Mouse (Mus musculus) heart, adult 9 months (tissue): ENCODE results near the gene Sh3rf3.

Experiments used
- DNase-seq, 2 experiments: peaks; one replicate each; pipeline ENCODE4 v3.0.0; 2022; ENCODE audit warnings: low spot score in 2 of 2

Sh3rf3 gene

DNA sequence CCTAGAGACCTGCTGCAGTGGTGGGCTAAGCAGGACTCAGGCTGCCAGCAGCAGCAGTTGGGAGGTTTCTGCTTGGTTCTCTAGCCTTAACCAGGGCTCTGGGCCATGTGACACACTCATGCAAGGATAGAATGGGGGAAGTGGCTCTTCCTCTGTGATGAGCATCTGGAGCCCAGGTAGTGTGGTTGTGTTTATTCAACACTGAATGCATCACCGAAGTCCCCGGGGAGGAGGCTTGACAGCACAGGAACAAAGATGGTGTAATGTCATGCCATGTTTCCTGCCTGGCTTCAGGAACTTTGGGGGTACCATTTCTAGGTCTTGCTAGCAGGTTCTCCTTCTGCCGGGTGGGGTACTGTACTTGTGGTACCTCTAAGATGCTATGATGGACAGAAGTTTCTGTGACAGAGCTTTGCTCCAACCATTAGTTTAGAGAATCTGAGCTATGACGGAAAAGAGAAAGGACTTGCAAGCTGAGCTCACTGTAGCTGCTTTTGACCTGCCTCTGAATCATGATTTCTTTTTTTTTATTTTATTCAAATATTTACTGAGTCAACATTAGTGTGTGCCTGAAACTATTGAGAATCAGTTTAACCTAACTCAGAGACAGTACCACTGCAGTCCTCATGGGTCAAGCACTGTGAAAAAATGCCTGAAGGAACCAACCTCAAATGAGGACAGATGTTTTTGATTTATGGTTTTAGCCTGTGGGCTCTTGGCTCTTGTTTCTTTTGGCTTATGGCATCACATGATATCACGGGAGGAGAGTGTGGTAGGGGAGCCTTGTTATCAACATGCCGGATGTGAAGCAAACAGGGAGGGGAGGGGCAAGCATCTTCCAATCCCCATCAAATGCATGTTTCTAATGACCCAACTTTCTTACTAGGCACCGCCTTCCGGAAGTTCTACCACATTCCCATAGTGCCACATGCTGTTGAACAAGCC, 102.4 kb downstream of the Sh3rf3 start:
- no peak for DNase-seq

DNA sequence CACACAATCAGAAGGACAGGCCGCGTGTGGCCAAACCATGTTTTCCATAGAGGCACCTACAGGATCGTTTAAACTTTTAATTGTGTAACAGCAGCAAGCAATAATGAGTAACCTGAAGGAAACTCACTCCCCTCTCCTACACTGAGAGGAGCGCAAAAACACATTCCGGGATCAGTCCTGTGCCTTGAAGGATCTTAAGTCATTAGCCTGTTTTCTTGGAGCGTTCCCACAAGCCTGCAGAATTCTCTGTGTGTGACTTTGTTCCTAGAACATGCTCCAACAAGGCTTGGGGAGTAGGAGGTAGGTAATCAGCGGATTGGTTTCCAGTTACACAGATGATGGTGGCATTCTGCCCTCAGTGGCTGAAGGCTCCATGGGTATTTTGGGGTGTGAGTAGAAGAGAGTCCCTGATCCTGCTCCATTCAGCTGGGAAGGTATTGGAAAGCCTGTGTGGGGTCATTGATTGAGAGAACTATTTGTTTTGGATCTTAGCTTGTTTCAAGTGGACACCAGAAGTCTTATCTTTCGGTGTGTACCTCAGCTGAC, 108.6 kb downstream of the Sh3rf3 start:
- no peak for DNase-seq

DNA sequence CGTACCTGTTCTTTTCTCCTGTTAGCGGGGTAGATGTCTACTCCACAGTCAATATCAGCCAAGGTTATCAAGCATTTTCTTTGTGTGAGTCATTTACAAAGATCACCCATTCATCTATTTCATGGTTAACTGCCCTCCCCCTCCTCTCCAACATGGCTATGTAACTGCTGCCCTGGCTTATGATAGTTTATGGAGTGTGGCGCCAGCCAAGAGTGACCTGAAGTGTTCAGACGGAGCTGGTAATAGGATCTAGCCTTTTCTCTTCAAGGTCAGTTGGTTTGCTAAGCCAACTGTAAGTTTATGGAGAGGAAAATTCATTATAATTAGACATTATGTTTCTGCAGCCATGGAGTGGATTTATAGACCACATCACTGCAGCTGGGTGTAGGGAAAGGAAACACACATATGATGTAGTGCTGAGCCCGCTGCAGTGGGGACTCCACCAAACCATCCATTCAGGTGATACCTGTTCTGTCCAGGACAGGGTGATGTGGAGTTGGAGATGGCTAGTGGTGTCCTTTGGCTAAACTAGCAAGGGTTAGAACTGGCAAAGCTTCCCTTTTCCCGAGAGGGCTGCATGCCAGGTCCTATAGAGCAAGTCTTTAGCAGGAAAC, 109.2 kb downstream of the Sh3rf3 start:
- no peak for DNase-seq

DNA sequence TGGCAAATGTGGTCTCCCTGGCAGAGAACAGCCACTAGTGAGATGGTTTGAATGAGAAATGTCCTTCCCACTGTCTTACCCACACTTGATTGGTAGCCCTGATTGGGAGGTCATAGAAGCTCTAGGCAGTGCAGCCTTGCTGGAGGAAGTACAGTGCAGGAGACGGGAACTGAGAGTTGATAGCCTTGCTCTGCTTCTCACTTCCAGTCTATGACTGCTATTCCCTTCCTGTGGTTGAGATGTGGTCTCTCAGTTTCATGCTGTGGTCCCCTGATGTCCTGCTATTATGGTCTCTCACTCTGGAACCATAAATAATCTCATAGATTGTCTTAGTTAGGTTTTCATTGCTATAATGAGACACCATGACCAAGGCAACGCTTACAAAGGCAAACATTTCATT, 109.8 kb downstream of the Sh3rf3 start:
- no peak for DNase-seq

DNA sequence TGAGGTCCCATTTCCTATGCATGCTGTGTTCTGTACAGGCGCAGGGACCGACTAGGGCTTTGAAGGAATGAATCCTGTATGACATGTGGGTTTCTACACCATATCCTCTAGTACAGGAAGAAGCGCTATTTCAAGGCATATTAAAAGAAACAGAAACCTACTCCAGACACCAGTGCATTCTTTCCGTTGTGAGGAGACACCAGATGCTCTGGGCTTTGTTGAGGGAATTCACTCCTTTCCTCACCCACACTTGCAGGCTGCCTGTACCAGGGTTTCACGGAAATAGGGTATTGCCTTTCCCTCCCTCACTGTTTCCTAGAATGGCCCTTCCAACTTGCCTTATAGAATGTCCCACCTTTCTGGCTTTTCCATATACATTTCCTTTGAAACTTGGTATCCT, 113.4 kb downstream of the Sh3rf3 start:
- DNase-seq = no peak

DNA sequence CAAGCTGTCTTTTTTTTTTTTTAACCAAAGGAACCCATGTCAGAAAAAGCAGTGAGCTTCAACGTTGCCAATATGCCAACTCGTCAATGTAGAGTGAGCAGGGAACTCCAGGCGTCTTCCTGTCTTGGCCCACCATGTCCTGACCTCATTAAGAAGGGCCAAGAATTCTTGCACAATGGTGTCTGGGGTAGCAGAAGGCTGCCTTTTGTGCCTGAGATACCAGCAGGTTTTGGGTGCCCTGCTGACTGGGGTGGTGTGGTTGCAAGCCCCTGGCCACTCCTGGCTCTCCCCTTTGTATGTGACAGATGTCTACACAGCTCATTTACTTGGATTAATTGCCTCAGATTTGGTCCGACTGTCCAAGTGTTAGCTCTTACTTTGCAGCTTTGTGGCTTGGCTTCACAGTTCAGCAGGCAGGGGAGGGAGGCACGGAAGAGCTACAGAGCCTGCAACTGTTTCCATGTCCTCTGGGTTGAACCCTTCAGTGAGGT, 115.8 kb downstream of the Sh3rf3 start:
- DNase-seq = no peak

DNA sequence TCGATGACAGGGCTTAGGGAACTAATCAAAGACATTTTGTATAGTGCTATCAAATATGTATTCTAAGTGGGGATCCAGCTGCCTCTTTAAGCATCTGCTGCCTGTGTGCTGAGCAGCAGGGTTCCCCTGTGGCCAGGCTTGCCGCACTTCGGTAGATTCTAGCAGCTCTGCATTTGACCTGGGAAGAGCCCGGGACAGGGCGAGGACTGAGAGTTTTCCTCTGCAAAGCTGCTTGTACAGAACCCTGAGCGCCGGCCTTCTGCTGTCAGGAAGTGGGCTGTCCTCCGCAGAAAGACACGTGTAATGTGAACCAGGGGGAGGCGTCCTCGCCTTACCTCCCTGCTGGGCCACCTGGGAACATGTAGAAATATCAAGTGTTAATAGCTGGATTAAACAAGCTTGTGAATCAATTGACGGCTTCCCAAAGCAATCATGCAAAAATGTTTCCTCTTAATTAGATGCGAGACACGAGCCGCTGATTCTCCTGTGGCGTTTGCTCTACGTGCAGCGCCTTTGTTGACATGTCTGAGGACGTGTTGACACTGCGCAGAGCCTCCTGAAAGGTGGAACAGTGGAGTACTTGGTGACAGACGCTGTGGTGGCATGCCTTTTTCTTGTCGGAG, 119.1 kb downstream of the Sh3rf3 start:
- DNase-seq = peak; percentile 16 to 17

DNA sequence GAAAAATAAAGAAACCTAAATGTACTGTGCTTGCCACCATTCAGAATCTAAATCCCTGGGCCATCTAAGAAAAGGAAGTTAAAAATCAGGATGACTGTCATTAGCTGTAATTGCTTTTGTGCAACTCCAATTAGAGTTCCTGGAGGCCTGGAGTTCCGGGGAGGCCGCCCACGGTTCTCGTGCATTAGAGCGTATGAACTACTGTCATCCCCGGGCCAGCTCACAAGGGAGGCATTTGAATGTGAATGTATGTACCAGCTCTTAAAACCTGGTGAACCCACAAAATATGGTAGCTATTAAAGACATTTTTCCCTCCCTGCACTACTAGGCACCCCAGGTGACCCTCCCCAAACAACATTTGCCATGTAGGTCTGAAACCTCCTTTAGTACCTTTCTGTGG, 122.4 kb downstream of the Sh3rf3 start:
- DNase-seq = no peak

DNA sequence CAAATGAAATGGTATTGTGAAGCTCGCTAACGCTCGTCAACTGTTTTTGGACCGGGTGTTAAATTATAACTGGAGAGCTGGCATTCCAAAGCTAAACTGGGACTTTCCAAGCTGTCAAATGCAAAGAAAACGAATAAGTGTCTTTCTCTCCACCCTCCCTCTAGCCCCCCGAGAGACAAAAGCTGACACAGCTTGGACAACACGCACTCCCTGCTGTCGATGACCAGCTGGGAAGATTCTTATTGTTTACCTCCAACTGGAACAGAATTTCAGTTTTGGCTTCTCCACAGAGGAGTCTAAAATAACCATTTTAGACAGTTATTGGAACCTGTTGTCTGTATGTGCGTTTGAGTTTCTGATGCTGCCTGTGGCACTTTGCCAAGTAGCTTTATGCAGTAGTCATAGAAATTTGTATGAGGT, 123.3 kb downstream of the Sh3rf3 start:
- DNase-seq = no peak

DNA sequence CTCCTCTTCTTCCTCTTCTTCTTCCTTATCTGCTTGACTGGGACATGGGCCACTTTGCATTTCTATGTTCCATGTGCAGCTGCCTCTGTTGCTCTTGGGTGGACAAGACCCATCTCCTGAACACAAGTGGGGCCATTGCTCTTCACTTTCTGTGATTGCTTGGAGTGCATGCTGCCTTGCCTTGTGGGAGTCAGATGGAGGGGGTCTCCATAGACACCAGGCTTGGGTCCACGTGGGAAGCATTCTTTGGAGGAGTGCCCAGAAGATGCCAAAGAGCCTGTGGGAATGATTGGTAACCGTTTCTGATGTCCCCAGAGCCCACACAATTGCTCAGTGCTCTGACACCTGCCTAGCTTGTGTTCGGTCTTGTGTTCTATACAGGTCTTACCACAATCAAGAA, 124.4 kb downstream of the Sh3rf3 start:
- DNase-seq = no peak

DNA sequence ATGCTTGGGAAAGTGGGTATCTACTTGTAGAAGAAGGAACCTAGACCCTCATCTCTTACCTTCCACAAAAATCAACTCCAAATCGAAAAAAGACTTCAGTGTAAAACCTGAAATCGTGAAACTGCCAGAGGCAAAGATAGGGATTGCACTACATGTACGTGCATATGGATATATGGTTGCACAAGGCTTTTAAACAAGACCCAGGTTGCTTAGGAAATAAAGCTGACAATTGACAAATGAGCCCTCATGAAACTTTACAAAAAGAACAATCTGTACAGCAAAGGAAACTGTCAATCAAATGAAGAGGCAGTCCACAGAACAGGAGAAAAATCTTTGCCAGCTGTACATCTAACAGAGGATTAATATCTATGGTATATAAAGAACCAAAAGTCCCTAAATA, 129.7 kb downstream of the Sh3rf3 start:
- DNase-seq = no peak

DNA sequence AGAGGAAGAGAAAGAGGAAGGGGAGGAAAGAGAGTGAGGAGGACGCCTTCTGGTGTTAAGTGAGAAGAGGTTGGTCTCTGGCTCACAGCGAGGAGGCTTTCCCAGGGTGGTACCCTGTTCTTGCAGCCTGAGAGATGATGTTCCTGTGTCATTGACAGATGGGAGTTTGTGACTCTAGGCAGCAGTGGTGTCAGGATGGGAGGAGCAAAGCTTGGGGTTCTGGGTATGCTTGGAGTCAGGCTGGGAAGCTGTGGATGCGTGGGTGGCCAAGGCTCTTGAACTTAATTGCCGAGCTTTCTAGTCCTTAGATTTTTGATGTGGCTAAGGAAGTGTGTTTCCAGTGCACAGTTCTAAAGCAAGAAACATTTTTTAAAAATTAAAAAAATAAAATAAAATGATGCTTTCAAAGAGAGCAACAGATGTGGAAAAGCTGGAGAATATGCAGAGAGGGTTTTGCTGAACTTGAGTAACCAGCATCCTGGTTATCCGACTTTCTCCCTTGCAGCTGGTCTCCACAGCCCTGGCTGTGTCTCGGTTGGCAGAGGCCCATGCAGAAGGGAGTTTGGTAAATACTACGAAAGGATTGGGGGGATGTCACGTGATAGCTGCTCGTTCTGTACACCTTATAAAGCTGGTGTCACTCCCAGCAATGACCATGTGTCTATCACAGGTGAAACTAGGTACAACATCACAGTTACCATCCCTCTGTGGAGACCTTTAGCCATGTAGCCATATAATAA, 130.7 kb downstream of the Sh3rf3 start:
- DNase-seq = peak in 1 of 2 experiments; percentile 35

DNA sequence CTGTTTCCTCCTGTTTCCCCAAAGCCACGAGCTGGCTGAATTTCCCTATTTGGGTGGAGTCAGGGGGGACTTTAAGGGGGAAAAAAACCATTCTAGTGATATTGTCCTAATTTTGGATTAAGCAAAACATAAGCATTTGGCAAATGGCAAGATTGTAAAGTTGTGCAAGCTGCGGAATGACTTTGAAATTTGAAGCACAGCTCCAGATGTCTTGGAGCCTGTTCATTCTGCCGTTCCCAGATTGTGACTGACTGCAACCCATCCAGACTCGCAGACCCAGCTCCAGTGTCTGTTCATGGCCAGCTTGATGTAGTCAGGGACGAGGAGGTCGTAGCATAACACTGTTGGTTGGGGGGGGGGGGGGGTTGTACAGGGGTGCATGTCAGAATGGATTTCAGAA, 131.8 kb downstream of the Sh3rf3 start:
- peak; percentile 36 to 59 for DNase-seq

DNA sequence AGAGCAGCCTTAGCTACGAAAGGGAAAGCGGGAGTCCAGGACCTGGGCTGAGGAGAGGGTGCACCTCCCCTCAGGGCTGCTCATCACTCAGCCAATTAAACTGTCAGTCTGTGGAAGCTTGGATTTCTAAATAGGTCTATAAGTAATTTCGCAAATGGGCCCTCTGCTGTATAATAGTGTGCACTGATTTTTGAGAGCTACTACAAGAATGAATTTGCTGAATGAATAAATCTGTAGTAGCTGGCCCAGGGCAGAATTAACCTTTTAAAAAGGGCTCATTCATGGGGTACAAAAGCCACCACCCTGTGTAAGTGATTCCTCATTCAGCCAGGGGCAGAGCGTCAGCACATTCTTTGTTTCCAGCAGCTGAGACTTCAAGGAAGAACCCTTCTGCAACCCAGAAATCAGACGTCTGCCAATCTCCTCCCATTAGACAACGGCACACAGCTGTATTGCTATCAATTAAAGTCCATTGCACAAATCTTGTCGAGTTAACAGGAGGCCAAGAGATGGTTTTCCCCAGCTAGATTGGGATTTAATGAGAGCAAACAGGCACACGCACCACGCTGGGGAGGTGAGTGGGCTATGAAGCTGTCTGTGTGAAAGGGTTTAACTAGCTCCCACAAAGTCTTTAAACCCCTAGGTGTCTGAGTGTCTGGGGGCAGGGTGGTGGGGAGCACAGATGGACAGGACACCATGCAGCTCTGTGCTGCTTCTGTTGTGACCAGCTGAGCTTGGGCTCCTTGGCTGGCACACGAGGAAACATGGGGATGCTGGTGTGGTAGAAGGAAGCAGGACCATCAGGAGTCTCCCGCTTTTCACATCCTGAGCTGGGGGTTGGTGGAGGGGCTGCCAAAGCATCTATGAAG, 136.8 kb downstream of the Sh3rf3 start:
- DNase-seq = no peak

DNA sequence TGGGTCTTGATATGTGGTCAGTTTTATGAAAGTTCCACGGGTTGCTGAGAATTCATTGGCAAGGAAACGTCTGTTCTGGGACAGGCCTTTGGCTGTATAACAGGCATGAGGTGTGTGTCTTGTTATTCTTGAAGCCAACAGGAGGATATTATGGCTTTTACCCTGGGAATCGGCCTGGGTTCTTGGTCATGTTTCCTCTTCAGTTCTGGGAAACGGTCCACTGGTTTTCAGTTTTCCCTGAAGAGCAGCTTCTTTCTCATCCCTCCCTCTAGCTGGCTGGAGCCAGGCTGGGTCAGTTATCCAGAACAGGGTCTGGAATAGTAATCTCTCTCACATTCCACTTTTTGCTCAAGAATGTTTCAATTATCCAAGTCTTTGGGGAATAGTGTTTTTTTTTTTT, 147.0 kb downstream of the Sh3rf3 start:
- DNase-seq = peak; percentile 61 to 62

DNA sequence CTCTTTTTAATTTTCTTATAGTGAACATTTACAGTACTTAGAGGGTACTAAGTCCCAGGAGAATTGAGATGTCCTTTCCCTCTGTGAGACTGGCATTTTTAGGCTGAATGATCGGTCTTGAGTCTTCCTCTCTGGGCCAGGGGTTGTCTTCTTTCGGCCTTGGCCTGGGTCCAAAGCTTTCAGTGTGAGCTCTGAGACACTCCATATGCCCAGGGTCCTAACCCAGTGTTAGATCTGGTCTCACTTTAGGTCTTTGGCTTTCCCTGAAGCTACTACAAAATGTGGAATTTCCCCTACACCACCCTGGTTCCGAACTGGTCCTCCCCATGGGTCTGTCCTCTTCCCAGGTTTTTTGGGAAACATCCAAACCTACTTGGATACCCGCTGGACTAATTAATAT, 155.1 kb downstream of the Sh3rf3 start:
- no peak for DNase-seq

DNA sequence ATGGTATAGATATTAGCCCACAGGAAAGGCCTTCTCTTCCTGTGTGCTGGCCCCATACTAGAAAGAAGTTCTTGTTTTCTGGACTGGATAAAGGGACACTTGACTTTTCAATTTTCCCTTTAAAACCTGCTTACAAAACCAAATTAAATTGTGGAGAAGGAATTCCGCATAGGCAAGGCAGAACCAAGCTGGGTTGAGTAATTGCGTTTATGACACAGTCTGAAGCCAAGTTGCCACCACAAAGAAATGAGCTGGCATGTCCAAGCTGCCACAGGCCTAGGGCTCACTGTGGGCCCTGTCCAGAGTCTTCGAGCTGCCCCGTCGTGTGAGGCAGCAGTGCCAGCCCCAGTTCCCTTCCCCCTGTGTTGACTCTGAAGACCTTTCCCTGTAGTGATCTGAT, 156.2 kb downstream of the Sh3rf3 start:
- DNase-seq = no peak

DNA sequence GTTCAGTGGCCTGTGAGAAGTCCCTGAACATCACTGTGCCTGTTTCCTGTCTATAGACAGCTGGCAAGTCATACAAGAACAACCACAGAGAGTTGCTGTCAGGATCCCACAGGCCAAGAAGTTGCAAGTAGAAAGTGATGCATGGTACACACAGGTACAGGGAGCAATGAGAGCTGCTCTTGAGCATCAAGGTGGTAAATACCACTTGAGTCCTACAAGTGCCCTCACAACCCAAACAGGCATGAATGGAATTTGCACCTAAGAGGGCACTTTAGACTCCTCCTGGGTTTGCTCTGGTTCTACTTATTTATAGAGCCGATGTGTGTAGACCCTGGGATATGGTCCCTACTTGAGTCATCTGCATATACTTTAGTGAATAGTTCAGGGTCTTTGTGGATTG, 159.0 kb downstream of the Sh3rf3 start:
- DNase-seq = no peak

DNA sequence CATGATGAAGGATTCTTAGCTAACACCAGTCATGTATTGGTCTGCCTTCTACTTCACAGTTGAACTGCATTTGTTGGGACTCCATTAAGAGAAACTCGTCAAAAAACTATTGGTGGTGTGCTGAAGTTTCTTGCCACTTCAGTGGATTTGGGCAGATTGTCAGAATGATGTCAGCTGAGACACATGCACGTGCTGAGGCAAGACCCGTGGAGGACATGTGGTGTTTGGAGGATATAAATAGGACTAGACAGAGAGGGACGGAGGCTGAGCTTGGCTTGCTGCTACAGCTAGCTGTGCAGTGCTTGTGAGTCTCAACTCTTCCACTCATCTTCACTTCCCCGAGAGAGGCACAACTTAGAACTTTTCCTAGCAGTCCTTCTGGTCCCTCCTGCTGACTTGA, 161.0 kb downstream of the Sh3rf3 start:
- DNase-seq = no peak

DNA sequence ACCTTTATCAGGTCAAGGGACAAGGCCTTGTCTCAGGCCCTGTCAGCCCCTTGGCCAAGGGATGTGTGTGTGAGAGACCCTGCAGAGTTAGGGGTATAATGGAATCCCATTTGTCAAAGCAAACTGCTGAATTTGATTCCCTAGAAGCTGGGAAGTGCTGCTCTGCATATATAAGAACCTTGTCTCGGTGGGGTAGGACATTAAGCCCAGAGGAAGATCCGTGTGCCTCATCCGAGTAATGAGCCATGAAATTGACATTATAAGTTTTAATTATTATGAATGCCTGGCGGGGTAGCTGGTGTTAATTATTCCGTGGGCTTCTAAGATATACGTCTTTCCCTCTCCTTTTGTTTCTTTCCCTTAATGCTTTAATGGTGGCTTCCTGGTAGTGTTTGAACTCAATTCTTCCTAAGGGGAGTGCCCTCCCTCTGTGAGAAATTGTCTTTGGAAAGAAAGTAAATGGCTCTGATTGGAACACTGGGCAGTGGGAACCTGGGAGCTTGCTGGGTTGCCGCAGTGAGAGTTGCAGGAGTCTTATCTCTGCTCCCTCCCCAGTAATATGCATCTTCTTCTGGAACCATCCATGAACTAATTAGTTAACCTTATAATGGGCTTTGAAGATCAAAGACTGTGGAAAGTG, 166.3 kb downstream of the Sh3rf3 start:
- DNase-seq = no peak
